Mouse (Mus musculus): ENCODE data around the gene Mthfd1l.

DNA sequence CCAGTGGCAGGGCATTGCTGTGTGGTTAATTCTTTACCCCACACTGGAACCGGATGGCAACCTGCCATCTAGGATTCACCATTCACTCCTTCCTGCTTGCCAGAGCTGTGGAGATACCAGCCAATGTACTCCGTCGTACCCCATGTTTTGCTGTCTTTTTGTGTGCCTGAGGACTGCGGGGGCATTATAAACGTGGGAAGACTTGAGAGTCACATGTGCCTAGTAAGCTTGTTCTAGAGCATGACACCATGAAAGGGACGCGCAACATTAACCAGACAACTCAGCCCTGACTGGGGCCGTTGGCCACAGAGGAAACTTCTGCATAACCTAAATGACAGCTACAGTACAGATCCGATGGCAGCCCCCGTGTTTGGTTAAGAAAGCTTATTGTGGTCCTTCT is 155.5 kb downstream of the Mthfd1l start:
- TF ChIP-seq CTCF (IDR thresholded peaks at IDR 0.05; ENCODE audit: borderline replicate concordance, insufficient read depth, low read depth, low read length) (no peak), POLR2A (IDR thresholded peaks at IDR 0.05; ENCODE audit: borderline replicate concordance, insufficient read depth, low read length) (no peak)
